Mouse (Mus musculus): ENCODE data around the gene Tesk2. TPM values are rescaled to one million over a fixed set of nuclear protein-coding genes. Genes with fewer than 3 reads are reported as not detected.
"Not testable (repeated sequence)": the region's sequence is repeated elsewhere in the genome, so short reads cannot be mapped to it uniquely, and the experiment has no call there.

Tesk2 gene
- polyA plus RNA-seq, 1 experiment from 2014 or later = 12.5 TPM

- no peak overlapping the region for H3K27ac ChIP-seq (replicated peaks; ENCODE audit: low read depth, low read length)
Observed at GRCm38 (mm10) chr4:116829364-116830069, 108.8 kb downstream of the Tesk2 start.

GRCm38 (mm10) chr4:116830070-116830368 lies 109.3 kb downstream of the Tesk2 start:
- WGBS = 30% methylated on average over 6 of the region's 6 CpGs
- H3K4me3 ChIP-seq (ENCODE audit: low read depth, low read length) = no peak overlapping the region
- DNase-seq (ENCODE audit: low spot score) (no peak), ATAC-seq (ENCODE audit: insufficient number of reproducible peaks, low FRiP score, low TSS enrichment, low read depth) (no peak)
- H3K27me3 ChIP-seq (ENCODE audit: control insufficient read depth, insufficient read depth, low read length) = no peaks in the 10 kb centered on the region
- H3K4me2 ChIP-seq (ENCODE audit: low read depth, severe bottlenecking) = no peak overlapping the region
- H3K36me3 ChIP-seq (ENCODE audit: control insufficient read depth, insufficient read depth, low read length) = no peaks in the 10 kb centered on the region
- no peak overlapping the region for H3K27ac ChIP-seq (replicated peaks; ENCODE audit: low read depth, low read length)
- no peak overlapping the region for H3K9ac ChIP-seq (ENCODE audit: low read length)
- H3K9me3 ChIP-seq (ENCODE audit: control insufficient read depth, low read length) = no peaks in the 10 kb centered on the region
- H3K4me1 ChIP-seq (ENCODE audit: control insufficient read depth, insufficient read depth, low read length) = no peaks in the 10 kb centered on the region

More at GRCm38 (mm10) chr4:116829364-116830069, 108.8 kb downstream of the Tesk2 start:
- no peak overlapping the region for H3K9ac ChIP-seq (ENCODE audit: low read length)
- H3K27me3 ChIP-seq (ENCODE audit: control insufficient read depth, insufficient read depth, low read length) = no peaks in the 10 kb centered on the region
- DNase-seq (ENCODE audit: low spot score) (no peak), ATAC-seq (ENCODE audit: insufficient number of reproducible peaks, low FRiP score, low TSS enrichment, low read depth) (no peak)
- no peaks in the 10 kb centered on the region for H3K4me1 ChIP-seq (ENCODE audit: control insufficient read depth, insufficient read depth, low read length)
- H3K4me3 ChIP-seq (ENCODE audit: low read depth, low read length) = no peak overlapping the region
- 60% methylated on average over 6 of the region's 6 CpGs for WGBS
- no peak overlapping the region for H3K4me2 ChIP-seq (ENCODE audit: low read depth, severe bottlenecking)
- H3K36me3 ChIP-seq (ENCODE audit: control insufficient read depth, insufficient read depth, low read length) = no peaks in the 10 kb centered on the region
- H3K9me3 ChIP-seq (ENCODE audit: control insufficient read depth, low read length) = no peaks in the 10 kb centered on the region

GRCm38 (mm10) chr4:116838999-116839398 lies 118.3 kb downstream of the Tesk2 start:
- ATAC-seq (ENCODE audit: insufficient number of reproducible peaks, low FRiP score, low TSS enrichment, low read depth) (no peak), DNase-seq (ENCODE audit: low spot score) (no peak)
- Histone ChIP-seq H3K36me3 (ENCODE audit: control insufficient read depth, insufficient read depth, low read length) (no peaks in the 10 kb centered on the region), H3K4me3 (ENCODE audit: low read depth, low read length) (no peak overlapping the region), H3K9ac (ENCODE audit: low read length) (no peak overlapping the region), H3K4me2 (ENCODE audit: low read depth, severe bottlenecking) (no peak overlapping the region), H3K9me3 (ENCODE audit: control insufficient read depth, low read length) (no peaks in the 10 kb centered on the region), H3K27ac (replicated peaks; ENCODE audit: low read depth, low read length) (no peak overlapping the region), H3K27me3 (ENCODE audit: control insufficient read depth, insufficient read depth, low read length) (no peaks in the 10 kb centered on the region), H3K4me1 (ENCODE audit: control insufficient read depth, insufficient read depth, low read length) (no peaks in the 10 kb centered on the region)
- WGBS = 30% methylated on average over 2 of the region's 2 CpGs

- H3K4me1 ChIP-seq (ENCODE audit: control insufficient read depth, insufficient read depth, low read length); H3K9me3 ChIP-seq (ENCODE audit: control insufficient read depth, low read length); ATAC-seq (ENCODE audit: insufficient number of reproducible peaks, low FRiP score, low TSS enrichment, low read depth); H3K27me3 ChIP-seq (ENCODE audit: control insufficient read depth, insufficient read depth, low read length); H3K9ac ChIP-seq (ENCODE audit: low read length); DNase-seq (ENCODE audit: low spot score); H3K36me3 ChIP-seq (ENCODE audit: control insufficient read depth, insufficient read depth, low read length); H3K4me3 ChIP-seq (ENCODE audit: low read depth, low read length); H3K4me2 ChIP-seq (ENCODE audit: low read depth, severe bottlenecking); H3K27ac ChIP-seq (replicated peaks; ENCODE audit: low read depth, low read length): not testable (repeated sequence)
- WGBS = 29% methylated on average over 19 of the region's 29 CpGs
Observed at GRCm38 (mm10) chr4:116840096-116840495, 119.3 kb downstream of the Tesk2 start.

GRCm38 (mm10) chr4:116840841-116841240 lies 120.1 kb downstream of the Tesk2 start:
- H3K27me3 ChIP-seq (ENCODE audit: control insufficient read depth, insufficient read depth, low read length) = no peaks in the 10 kb centered on the region
- no peaks in the 10 kb centered on the region for H3K4me1 ChIP-seq (ENCODE audit: control insufficient read depth, insufficient read depth, low read length)
- DNase-seq (ENCODE audit: low spot score) (no peak), ATAC-seq (ENCODE audit: insufficient number of reproducible peaks, low FRiP score, low TSS enrichment, low read depth) (no peak)
- no peak overlapping the region for H3K4me2 ChIP-seq (ENCODE audit: low read depth, severe bottlenecking)
- no peak overlapping the region for H3K27ac ChIP-seq (replicated peaks; ENCODE audit: low read depth, low read length)
- H3K9ac ChIP-seq (ENCODE audit: low read length) = no peak overlapping the region
- 88% methylated on average over 6 of the region's 6 CpGs for WGBS
- no peak overlapping the region for H3K4me3 ChIP-seq (ENCODE audit: low read depth, low read length)
- H3K9me3 ChIP-seq (ENCODE audit: control insufficient read depth, low read length) = no peaks in the 10 kb centered on the region
- no peaks in the 10 kb centered on the region for H3K36me3 ChIP-seq (ENCODE audit: control insufficient read depth, insufficient read depth, low read length)

GRCm38 (mm10) chr4:116844324-116844723 lies 123.6 kb downstream of the Tesk2 start:
- no peak overlapping the region for H3K27ac ChIP-seq (replicated peaks; ENCODE audit: low read depth, low read length)
- 98% methylated on average over 3 of the region's 3 CpGs for WGBS
- no peaks in the 10 kb centered on the region for H3K36me3 ChIP-seq (ENCODE audit: control insufficient read depth, insufficient read depth, low read length)

GRCm38 (mm10) chr4:116849901-116850300 lies 129.2 kb downstream of the Tesk2 start:
- Histone ChIP-seq H3K4me2 (ENCODE audit: low read depth, severe bottlenecking) (no peak overlapping the region), H3K9ac (ENCODE audit: low read length) (no peak overlapping the region), H3K27me3 (ENCODE audit: control insufficient read depth, insufficient read depth, low read length) (no peaks in the 10 kb centered on the region), H3K4me3 (ENCODE audit: low read depth, low read length) (no peak overlapping the region), H3K36me3 (ENCODE audit: control insufficient read depth, insufficient read depth, low read length) (no peaks in the 10 kb centered on the region), H3K9me3 (ENCODE audit: control insufficient read depth, low read length) (no peaks in the 10 kb centered on the region), H3K4me1 (ENCODE audit: control insufficient read depth, insufficient read depth, low read length) (no peaks in the 10 kb centered on the region), H3K27ac (replicated peaks; ENCODE audit: low read depth, low read length) (no peak overlapping the region)
- ATAC-seq (ENCODE audit: insufficient number of reproducible peaks, low FRiP score, low TSS enrichment, low read depth) = no peak
- 80% methylated on average over 3 of the region's 3 CpGs for WGBS
- DNase-seq (ENCODE audit: low spot score) = no peak

More at GRCm38 (mm10) chr4:116844324-116844723, 123.6 kb downstream of the Tesk2 start:
- Histone ChIP-seq H3K4me2 (ENCODE audit: low read depth, severe bottlenecking) (no peak overlapping the region), H3K9ac (ENCODE audit: low read length) (no peak overlapping the region), H3K4me3 (ENCODE audit: low read depth, low read length) (no peak overlapping the region), H3K4me1 (ENCODE audit: control insufficient read depth, insufficient read depth, low read length) (no peaks in the 10 kb centered on the region), H3K27me3 (ENCODE audit: control insufficient read depth, insufficient read depth, low read length) (no peaks in the 10 kb centered on the region), H3K9me3 (ENCODE audit: control insufficient read depth, low read length) (no peaks in the 10 kb centered on the region)
- DNase-seq (ENCODE audit: low spot score) = no peak
- ATAC-seq (ENCODE audit: insufficient number of reproducible peaks, low FRiP score, low TSS enrichment, low read depth) = no peak

GRCm38 (mm10) chr4:116854286-116854685 lies 133.5 kb downstream of the Tesk2 start:
- Histone ChIP-seq H3K9me3 (ENCODE audit: control insufficient read depth, low read length) (no peaks in the 10 kb centered on the region), H3K27ac (replicated peaks; ENCODE audit: low read depth, low read length) (no peak overlapping the region), H3K9ac (ENCODE audit: low read length) (no peak overlapping the region), H3K4me1 (ENCODE audit: control insufficient read depth, insufficient read depth, low read length) (no peaks in the 10 kb centered on the region), H3K36me3 (ENCODE audit: control insufficient read depth, insufficient read depth, low read length) (no peaks in the 10 kb centered on the region), H3K4me3 (ENCODE audit: low read depth, low read length) (no peak overlapping the region), H3K4me2 (ENCODE audit: low read depth, severe bottlenecking) (no peak overlapping the region), H3K27me3 (ENCODE audit: control insufficient read depth, insufficient read depth, low read length) (no peaks in the 10 kb centered on the region)
- 20% methylated on average over 2 of the region's 2 CpGs for WGBS
- no peak for ATAC-seq (ENCODE audit: insufficient number of reproducible peaks, low FRiP score, low TSS enrichment, low read depth)
- no peak for DNase-seq (ENCODE audit: low spot score)

All from limb, embryonic 11.5 days (tissue).